Mouse (Mus musculus): ENCODE measurements around the gene Sema3d.

Sema3d gene

GRCm38 (mm10) chr5:12579752-12580151 lies 196.6 kb downstream of the Sema3d start:
- in situ Hi-C loops (cut with MboI; ENCODE audit: unreplicated experiment in 2 of 2), result loop anchor here (5.0 to 25.0 kb wide), 3 partner anchors 393 to 815 kb away; no protein-coding TSS in a partner anchor

- in situ Hi-C loops (cut with MboI; ENCODE audit: unreplicated experiment in 2 of 2), result loop anchor here (5.0 to 25.0 kb wide), 2 partner anchors 390 to 405 kb away; no protein-coding TSS in a partner anchor
Observed at GRCm38 (mm10) chr5:12582540-12582939, 199.4 kb downstream of the Sema3d start.

DNA sequence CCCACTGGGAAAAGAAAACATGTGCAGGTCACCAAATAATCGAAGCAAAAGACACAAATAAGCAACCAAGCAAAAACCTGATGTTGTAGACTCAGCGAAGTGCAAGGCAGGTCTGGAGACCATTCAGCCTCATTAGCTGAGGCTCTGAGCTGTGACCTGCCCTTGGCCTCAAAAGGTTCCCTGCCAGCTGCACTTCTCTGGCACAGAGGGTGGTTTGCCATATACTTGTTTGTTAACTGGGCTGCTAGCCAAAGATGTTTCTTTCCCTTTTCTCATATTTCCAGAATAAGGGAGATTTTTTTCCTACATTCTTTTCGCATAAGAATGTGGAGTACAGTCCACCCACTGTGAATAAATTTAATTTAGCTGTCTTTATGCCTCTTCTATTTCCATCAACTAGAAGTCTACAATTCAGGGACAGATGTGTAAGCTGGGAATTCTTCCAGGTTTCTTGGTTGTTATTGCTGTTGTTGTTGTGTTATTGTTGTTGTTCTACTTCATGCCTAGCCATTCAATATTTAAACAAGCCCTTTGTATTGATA lies 200.2 kb downstream of the Sema3d start:
- in situ Hi-C loops (cut with MboI; ENCODE audit: unreplicated experiment in 2 of 2), result loop anchor here (5.0 to 25.0 kb wide), 2 partner anchors 389 to 404 kb away; no protein-coding TSS in a partner anchor

GRCm38 (mm10) chr5:12584886-12585285 lies 201.7 kb downstream of the Sema3d start:
- in situ Hi-C loops (cut with MboI; ENCODE audit: unreplicated experiment in 2 of 2), result loop anchor here (5.0 to 25.0 kb wide), 2 partner anchors 387 to 402 kb away; no protein-coding TSS in a partner anchor

GRCm38 (mm10) chr5:12634227-12634980 lies 251.2 kb downstream of the Sema3d start:
- in situ Hi-C loops (cut with MboI; ENCODE audit: unreplicated experiment in 2 of 2), result no loop called here

DNA sequence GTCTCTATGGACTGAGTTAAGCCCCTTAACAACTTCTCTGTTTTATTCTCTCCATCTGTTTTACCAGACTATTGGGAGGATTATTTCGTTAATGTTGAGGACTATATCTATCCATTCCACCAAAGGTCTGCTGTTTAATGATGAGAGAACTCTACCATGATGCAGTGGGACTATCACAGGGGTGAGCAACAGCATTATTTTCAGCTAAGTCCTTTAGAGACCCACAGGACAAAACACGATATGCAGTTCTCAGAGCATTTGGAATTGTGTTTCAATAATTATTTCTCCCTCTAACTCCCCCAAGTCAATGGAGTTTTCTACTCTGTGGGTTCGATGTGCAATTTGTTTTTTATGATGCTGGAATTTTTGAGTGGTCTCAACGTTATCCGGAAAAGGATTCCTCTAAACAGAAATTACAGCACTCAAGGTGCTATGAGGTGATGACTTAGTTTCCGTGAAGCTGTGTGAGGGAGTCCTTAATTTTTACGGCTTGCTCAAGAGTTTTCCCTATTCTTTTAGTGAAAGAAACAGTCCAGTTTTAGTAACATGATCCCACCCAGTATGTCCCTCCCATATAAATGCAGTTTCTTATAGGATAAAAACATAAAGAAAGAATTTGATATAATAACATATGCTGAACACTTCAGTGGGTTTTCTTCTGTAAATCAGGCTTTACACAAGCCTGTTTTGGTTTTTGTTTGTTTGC lies 254.7 kb downstream of the Sema3d start:
- in situ Hi-C loops (cut with MboI; ENCODE audit: unreplicated experiment in 2 of 2), result no loop called here
